Mouse (Mus musculus) liver, adult 2 months (tissue): Measurements from ENCODE around the gene Gm6793.

Experiments used
- CTCF ChIP-seq: fragments of 200-500 bp; IDR thresholded peaks from 2 replicates; pipeline ENCODE4 v1.5.1; 2011; ENCODE audit warnings: low read depth, low read length, control low read depth
- POLR2A ChIP-seq: fragments of 200-500 bp; IDR thresholded peaks from 2 replicates; pipeline ENCODE4 v1.6.1; 2011; ENCODE audit warnings: low read length, control low read depth; ENCODE audit not compliant: insufficient read depth; ENCODE audit errors: extremely low read depth

- TF ChIP-seq CTCF (no peak), POLR2A (no peak)
Measured at GRCm38 (mm10) chr8:112014936-112015335, at the start of gene Gm6793.
